Mouse (Mus musculus) lung, postnatal 10 days (tissue): ENCODE measurements around the gene Xcl1.
"Not testable (repeated sequence)": the region's sequence is repeated elsewhere in the genome, so short reads cannot be mapped to it uniquely, and the experiment has no call there.

ENCODE experiments used
- DNase-seq: peaks from one replicate; pipeline ENCODE4 v3.0.0; 2021

Xcl1 gene

DNA sequence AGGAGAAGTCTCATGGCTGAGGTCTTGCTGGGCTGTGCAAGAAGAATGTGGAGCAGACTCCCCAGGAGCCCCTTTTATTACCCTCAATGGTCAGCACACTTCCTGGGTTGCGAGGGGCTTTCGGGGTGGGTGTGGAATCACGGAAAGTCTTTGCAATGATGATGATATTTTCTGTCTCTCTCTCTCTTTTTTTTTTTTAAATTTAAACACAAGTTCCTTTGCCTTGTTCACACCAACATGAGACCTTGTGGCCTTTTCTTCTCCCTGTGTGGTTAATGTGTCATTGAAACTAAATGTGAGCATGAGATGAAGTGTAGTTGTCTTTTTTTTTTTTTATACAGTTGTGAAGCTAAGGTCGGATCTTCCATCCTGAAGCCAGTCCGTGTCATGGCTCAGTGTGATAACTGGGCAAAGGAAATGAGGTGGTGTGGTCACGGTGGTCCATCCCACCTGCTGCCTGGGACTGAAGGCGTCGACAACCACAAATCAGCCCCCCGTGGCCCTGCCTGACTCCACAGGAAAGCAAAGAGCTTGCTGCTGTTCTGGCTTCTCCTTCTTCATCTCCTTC, at the start of gene Xcl1:
Gene Xcl1, minus strand, starts transcription at position 51 of the 568 bp plus-strand sequence.
- DNase-seq = no peak

DNA sequence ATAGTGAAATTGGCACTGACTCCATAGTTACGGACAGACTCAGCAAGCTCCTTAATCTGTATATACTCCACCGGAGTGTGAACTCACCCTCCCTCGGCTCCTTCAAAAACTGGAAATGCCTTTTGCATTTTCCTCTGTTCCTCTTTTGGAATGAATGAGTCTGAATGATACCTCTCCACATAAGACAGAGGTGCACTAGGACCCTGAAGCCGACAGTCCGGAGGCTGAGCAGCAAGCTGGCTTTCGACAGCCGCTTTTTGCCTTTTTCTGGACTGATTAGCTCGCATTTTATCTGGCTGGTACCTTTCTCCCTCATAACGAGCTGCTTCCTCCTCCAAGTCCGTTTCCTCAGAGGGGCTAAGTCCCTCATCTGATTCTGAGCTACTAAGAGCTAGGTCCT, 49.4 kb upstream of the Xcl1 start:
- DNase-seq = not testable (repeated sequence)

DNA sequence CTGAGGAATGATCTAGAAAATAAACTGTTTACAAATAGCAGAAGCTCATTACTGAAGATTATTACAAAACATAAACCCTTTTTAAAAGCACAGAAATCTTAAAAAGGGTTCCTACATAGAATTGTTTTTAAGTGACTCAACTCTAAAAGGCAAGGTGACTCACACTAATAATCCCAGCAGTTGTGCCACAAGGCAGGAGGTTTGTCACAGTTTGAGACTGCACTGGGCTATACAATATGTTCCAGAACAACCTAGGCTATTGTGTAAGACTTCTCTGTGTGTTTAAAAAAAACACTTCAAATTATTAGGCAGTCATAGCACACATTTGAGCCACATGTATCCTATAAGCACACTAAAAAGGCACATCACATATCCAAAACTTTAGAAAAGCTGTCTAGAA, 42.0 kb upstream of the Xcl1 start:
- DNase-seq = no peak

DNA sequence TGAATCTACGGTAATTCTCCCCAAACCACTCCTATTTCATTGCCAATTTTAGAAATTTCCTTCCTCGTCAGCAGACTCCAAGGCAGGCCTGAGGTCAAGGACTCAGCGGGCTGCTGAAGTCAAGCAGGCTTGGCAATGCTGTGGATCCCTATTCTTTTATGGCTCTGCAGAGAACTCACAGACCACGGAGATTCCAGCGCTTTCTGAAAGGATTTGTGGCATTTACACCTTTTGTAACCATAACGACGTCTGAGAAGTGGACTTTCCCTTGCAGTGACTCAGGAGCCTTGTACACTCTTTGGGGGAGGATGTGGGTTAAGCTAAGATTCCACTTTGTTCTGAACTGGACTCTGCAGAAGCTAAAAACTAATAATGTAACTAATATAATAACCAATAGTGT, 40.4 kb upstream of the Xcl1 start:
- no peak for DNase-seq

DNA sequence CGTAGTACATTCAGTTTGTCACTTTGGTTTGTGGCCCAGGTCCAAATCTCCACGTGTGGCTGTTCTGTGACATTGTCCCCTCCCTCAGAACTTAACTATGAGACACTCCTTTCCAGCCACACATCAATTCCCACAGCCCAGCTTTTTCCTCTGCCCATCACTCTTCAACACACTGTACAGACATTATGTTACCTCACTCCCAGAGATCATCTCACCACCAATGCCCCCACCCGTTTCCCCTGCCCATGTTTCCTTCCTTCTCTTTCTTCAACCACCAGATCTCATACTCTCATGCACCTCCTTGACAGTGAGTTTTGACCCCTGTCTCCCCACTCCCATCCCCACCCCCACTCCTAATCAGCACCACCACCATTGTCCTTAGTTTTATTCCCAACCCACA, 39.9 kb upstream of the Xcl1 start:
- no peak for DNase-seq

DNA sequence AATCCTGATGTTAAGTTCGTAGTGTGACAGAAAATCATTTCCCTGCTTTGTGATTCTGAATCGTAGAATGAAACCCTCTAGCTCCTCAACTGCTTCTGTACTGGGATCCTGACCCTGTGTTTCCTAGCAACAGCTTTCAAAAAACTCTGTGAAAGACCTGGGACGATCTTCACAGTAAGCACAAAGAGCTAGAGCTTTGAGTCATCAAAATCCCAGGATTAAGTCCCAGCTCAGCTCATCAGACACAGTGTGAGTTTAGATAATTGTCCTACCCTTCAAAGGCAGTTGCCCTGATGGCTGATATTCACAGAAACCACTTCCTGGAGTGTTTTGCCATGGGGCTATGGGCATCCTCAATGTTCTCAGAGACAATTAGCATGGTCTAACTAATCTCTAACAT, 38.5 kb upstream of the Xcl1 start:
- DNase-seq = no peak

DNA sequence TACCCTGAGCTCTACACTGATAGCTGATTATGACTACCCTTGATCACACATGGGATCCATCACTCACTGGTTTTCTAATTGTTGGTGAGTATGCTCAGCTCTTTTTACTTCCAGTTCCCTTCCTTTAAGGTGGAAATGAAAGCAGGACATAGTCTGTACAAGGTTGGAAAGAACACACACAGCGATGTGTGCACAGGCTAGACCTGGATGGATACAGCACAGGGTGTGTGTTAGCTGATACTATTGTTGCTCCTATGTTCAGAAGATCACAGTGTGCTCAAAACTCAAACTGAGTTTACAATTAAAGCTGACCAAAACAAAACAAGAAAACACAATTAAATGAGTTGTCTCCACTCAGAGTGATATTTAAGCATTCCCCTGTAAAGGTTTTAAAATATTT, 38.0 kb upstream of the Xcl1 start:
- DNase-seq = no peak

DNA sequence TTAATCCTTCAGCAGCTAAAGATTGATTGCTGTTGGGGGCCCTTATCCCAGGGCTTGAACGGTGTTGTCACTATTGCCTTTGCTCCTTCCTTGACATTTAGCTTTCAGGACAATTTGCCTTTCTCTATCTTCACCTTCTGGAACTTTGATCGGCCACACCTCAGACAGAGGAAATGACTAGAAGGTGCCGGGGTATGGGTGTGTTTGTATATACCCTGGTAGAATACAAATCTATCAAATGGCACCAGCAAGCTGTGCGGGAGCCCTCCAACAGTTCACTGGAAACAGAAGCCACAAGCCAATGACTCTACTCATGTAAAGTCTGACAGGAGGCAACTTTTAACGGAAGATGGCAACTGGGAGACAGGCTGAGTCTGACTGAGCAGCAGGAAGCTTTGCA, 37.4 kb upstream of the Xcl1 start:
- DNase-seq = no peak

DNA sequence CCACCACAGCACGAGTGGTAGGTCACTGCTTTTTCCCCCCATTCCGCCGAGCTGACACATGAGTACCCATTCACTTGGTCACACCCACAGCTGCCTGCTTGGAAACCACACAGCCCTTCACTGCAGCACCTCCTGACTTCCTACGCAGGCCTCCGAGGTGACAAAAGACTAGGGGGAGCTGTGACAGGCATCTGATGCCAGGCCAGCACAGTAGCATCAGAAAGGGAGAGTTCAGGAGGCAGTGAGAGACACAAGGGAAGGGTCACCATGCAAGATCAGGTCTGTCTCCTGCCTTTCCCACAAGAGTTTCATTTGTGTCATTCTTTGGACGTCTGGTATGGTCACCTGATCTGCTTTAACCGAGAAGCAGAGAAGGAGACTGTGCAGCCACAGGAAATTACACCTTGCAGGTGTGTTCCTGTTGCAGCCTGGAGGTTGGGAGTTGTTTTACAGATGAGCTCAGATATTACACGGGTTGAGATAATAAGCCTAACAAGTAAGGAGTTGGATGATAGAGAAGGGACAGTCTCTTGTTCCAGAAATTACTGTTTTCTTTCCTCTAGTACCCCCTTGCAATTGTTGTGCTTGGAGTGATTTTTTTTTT, 30.9 kb upstream of the Xcl1 start:
- DNase-seq = no peak

DNA sequence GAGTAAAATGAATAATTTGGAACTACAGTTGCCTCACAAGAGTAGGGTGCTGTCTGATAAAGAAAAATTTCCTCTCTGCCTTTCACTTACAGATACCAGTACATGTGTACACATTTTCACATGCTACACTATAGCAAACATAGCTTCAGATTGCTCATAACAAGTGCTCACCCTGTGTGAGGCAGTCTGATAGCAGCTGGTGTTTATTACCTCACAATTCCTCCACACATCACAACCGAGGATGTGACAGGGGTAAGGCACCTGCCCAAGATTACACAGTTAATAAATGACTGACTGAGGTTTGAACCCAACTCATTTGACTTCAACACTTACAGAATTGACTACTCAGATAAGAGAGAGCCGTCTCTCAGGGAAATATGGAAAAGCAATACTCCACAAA, 25.3 kb upstream of the Xcl1 start:
- DNase-seq = no peak

DNA sequence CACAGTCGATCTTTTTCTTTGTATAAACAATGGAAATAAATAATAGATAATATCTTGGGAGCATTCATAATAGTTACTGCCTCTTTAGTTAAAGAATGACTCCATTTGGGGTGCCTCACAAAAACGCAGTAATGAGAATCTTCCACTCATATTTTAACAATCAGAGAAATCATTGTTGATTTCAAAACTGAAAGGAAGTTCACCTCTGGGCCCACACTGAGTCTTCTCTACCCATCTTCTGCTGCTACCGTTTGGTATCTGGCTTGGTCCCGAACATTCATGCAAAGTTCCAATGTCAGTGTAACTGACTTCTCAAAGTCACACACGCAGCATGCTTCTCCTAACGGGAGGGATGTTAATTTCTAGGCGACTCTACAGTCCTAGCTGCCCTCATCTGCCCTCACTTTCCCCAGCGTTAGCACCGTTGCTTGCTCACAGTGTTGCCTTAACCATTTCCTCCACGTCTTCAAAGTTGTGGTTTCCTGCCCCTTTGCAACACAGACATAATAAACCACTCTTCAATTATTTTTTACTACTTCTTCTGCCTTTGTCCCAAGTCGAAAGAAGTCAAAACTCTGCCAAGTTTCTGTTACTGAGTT, 24.6 kb upstream of the Xcl1 start:
- no peak for DNase-seq

DNA sequence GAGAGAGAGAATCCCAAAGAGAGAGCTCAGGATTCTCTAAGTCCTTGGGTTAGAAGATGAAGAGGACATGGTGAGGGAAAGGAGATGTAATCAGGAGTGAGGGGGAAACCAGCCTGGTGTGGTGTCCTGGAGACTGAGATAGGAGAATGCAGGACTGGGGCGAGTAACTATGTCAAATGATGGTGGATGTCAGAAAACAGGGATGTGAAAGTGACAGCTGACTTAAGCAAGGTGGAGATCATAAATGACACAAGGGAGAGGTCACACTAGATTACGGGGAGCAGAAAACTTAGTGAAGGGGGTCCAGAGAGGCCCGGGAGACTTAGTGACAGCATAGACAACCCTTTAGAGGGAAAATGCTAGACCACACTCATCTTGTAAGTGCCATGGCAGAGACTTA, 23.8 kb upstream of the Xcl1 start:
- no peak for DNase-seq

DNA sequence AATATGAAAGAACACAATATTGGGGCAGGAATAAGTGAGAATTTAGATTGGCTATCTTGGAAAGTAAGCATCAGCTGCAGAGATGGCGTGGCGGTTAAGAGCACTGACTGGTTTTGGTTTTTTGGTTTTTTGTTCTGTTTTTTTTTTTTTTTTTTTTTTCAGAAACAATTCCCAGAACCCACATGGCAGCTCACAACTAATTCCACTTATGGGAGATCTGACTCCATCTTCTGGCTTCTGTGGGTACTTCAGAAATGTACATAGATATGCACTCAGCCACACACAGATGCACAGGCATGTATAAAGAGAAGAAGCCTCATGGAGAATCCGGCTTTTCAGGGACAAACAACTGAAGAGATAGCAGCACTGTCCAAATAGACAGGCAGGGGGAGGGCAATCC, 22.6 kb upstream of the Xcl1 start:
- DNase-seq = no peak

DNA sequence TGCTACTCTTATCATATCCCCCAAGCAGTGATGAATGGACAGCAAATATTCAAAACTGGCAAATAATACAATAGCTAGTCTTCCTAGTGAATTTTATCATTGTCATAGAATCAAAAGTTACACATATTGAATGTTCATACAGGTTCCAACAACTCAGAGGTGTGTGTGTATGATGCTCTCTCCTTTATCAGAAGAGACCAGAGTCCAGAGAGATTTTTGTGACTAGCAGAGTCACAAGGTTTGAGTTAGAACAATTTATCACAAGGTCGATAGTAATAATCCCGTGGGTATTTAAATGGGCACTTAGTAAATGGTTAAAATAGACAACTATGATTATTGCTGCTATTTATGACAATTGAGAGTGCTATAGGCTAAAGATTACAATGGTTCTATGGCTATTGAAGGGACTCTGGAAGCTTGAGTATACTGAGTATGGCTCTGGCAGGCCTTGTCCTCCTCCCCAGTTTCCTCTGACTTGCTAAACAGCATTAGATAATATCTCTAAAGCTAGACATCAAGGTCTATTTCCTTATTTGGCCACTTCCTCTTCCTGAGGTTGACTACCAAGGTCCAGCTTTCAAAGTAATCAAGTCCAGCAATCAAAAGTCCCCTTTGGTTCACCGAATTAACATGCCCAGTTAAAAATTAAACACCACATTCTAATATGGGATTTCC, 21.5 kb upstream of the Xcl1 start:
- DNase-seq = no peak

DNA sequence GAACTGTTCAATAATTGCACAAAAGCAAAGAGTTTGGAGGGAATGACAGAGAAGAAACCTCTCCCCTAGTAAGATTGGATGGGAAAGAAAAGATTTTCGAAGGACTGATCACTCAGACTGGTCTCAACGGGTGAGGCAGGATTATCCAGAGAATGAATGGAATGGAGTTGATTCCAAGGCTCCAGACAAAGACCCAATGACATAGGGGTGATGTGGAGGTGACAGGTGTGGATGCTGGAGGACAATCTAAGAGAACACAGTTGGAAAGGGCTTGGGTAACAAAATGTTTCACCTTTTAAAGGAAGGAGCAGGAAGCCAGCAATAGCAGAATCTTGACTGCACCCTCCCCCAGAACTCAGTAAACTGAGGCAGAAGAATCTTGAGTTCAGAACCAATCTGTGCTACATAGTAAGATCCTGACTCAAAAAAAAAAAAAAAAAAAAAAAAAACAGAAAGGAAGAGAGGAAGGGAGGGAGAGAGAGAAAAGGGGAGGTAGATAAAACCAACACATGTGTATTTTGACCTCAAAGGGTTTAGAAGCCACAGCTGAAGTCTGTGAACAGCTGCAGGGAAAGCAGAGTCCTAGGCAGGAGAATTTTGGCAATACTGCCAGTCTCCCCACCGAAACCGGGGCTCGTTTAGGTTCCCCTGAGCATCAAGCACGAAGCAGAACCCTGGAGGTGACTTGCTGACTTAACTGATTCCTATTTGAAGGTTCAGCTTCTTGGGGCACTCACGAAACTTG, 20.3 kb upstream of the Xcl1 start:
- DNase-seq = no peak

DNA sequence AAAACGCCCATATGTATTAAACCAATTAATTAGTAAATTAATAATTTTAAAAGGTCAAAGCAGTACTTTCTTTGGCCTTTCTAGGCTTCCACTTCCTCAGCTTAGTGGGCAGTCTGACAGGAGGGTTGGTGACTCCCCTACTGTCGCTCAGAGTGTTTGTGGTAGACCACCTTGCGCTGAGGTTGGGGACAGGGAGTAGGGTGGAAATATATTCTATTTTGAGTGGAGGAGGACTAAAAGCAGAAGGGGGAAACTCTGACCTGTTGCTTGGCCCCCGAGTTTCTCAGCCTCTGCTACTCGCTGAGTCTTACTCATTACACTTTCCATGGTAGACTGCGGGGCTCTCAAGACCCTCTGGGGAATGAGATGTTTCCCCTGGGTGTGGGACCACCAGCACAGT, 18.2 kb upstream of the Xcl1 start:
- DNase-seq = no peak

DNA sequence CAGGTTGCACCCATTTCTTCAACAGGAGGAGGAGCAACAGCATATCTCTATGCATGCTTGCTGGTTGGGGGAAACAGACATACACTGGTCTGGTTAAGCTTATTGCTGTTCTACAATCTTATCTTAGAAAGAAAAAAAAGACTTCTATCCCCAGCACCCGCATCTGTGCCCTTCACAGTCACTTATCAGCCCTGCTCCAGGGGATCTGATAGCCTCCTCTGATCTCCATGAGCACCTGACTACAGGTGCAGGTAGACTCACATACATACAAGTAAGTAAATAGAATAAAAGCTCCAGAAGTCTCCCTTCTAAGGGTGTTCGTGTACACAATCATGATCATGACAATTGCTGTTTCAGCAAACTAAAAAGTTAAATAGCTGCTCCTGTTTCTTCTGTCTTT, 733 bp upstream of the Xcl1 start:
- no peak for DNase-seq

DNA sequence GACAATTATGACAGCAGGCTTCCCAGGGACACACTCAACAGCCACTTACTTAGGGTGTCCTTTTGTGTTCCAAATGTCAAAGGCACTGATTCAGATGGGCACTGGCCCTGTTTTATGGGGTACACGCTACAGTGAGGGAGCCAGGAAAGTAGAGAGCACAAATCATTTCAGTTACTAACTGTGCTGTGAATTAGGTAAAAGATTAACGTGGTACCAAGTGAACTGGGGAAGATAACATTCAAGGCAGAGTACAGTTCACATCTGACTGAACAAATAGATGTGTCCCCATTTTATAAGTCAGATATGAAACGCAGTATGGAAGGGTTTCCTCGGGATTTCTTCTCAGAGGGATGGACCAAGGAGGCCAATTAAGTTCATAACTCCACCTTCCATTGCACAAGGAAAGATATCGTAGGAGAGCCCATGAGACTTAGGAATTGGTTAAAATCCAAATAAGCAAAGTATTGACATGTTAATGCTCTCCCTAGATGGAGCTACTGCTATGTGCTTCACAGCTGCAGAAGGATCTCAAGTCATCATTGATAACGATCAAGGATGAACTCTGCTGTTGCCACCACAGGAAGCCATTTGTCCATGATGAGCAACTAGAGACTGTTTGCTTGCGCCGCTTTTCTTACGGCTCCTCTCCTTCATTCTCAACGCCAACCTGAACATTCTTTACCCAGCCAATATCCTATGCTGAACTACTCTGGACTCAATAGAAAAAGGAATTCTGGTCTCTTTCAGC, 1.7 kb downstream of the Xcl1 start:
- no peak for DNase-seq

DNA sequence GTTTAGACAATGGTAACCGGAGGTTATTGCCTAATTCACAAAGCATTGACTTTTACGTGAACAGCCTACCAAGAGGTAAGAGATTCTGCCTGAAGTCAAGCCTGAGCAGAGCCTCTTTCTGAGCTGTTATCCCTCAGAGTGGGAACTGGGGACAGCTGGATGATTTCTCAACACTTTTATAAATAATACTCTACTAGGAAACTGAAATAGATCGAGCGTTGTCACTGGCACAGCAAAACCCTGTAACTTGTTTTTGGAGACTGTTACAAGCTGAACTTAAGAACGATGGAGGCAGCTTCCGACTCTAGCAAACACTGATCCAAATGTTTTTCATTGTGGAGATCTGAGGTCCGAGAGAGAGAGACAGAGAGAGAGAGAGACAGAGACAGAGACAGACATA, 4.2 kb downstream of the Xcl1 start:
- no peak for DNase-seq

DNA sequence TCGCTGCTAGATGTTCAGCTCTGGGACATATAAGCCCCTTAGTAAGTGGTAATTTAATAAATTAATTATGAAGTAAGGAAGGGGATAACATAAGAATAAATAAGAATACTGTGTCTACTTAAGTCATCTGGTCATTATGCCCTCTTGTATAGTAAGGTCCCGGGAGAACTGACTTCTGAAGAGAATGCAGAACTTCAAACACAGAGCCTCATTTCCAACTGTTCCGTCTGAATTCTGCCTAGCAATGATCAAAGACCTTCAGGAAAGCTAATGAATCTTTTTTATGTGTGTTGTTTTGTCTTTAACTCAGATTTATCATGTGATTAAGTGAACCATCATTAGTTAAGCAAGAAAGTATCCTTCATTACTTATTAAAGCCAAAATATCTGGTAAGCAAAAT, 5.3 kb downstream of the Xcl1 start:
- DNase-seq = no peak

DNA sequence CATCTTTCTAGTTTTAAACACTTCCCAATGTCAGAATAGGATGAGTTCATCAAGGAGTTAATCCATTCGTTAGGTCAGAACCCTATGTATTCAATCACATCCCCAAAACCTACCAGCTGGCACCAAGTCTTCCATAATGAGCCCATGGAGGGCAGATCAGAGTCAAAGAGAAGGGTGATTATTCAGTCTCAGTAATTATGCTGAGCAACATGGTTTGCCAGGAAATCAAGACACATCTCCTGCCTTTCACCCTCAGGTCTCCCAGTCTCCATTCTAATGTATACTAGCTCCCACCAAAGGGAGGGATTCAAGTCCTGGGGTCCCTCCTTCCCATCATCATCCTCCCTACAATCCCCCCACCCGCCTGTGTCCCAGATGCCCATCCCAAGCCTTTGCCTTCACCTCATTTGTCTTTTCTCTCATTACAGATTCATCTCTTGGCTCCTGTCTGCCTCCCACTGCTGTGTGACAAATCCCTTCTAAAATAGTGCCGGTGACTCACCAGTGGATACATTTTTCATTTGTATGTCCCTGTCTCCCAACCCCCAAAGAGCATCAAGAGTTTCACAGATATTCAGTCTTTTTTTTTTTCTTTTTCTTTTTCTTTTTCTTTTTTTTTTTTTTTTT, 8.7 kb downstream of the Xcl1 start:
- DNase-seq = no peak

DNA sequence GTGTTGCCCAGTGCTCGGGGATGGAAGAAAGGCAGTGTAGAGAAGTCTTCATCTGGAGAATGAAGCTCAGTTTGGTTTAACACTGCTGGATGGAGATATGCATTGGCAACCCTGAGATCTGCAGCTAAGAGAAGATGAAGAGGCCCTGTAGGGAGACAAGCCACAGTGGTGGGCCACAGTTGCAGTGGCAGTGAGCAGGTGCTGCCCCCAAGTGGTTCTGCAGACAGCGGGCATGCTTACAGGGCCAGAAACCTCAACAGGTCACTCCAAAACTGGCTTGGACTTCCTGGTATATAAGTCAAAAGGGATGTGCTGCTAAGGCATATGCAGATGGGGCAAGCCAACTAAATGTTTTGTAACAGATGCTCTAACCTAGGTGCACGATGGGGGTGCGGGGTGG, 30.3 kb downstream of the Xcl1 start:
- peak; percentile 77 for DNase-seq

DNA sequence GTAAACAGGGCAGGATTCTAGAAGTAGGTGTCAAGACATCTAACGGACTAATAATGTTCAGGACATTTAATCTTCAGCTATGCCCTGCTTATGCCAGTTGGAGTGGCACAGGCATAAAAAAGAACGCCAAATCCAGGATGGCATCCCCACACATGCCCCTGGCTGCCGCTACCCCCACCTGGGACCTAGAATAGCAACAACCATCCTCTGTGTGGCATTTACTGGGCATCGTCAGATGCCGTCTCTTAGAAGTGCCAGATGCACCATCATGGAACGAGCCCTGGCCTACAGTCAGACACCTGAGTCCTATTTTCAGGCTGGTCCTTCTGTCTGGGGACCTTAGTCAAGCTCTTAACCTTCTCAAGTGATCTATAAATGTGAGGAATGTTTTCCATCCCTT, 34.6 kb downstream of the Xcl1 start:
- DNase-seq = no peak
